Mouse (Mus musculus) forebrain, embryonic 15.5 days (tissue): ENCODE results near the gene Hist1h4j. TPM values are rescaled to one million over a fixed set of nuclear protein-coding genes. Genes with fewer than 3 reads are reported as not detected.
"Not testable (repeated sequence)": the region's sequence is repeated elsewhere in the genome, so short reads cannot be mapped to it uniquely, and the experiment has no call there.

Experiments
- ATAC-seq: fragments of 200-750 bp; cut with Nextera tagmentation; replicated peaks from 2 replicates; pipeline ENCODE4 v1.8.0; 2017; ENCODE audit warnings: mild to moderate bottlenecking, moderate TSS enrichment, moderate library complexity
- H3K27ac ChIP-seq: fragments of 300-500 bp; sonication (generic); replicated peaks from 2 replicates; pipeline ENCODE4 v1.5.1; 2015; ENCODE audit warnings: mild to moderate bottlenecking, inconsistent platforms
- H3K27me3 ChIP-seq: fragments of 300-500 bp; sonication (generic); 2 replicates; pipeline ENCODE4 v1.6.1; 2015; ENCODE audit warnings: inconsistent platforms
- H3K36me3 ChIP-seq: fragments of 300-500 bp; sonication (generic); 2 replicates; pipeline ENCODE4 v1.6.1; 2015; ENCODE audit warnings: mild to moderate bottlenecking, inconsistent platforms
- H3K4me1 ChIP-seq: fragments of 300-500 bp; sonication (generic); 2 replicates; pipeline ENCODE4 v1.6.1; 2015; ENCODE audit warnings: inconsistent platforms
- H3K4me2 ChIP-seq: fragments of 300-500 bp; sonication (generic); replicated peaks from 2 replicates; pipeline ENCODE4 v1.6.1; 2015; ENCODE audit warnings: mild to moderate bottlenecking, inconsistent platforms
- H3K4me3 ChIP-seq: fragments of 300-500 bp; sonication (generic); 2 replicates; pipeline ENCODE4 v1.5.1; 2015; ENCODE audit warnings: mild to moderate bottlenecking, inconsistent platforms
- H3K9ac ChIP-seq: fragments of 300-500 bp; sonication (generic); replicated peaks from 2 replicates; pipeline ENCODE4 v1.6.1; 2015; ENCODE audit warnings: mild to moderate bottlenecking, inconsistent platforms
- H3K9me3 ChIP-seq: fragments of 300-500 bp; sonication (generic); 2 replicates; pipeline ENCODE4 v1.6.1; 2016; ENCODE audit warnings: inconsistent platforms
- WGBS: fragments of 180-500 bp; shearing (Covaris S2); methylation state at CpG from one replicate; pipeline ENCODE4 v1.1.7; 2015; ENCODE audit warnings: mixed read lengths; 5-methylcytosine and 5-hydroxymethylcytosine counted together
- polyA plus RNA-seq: library from polyadenylated mRNA; unstranded; fragments of >200 nt; fragmentation: Nextera tagmentation; extraction: Ambion mirVana; gene quantifications from 2 replicates; pipeline ENCODE4 v1.2.1, GENCODE M21; 2015

The Hist1h4j gene
- polyA plus RNA-seq, 1 experiment from 2014 or later = 1.5 TPM

DNA sequence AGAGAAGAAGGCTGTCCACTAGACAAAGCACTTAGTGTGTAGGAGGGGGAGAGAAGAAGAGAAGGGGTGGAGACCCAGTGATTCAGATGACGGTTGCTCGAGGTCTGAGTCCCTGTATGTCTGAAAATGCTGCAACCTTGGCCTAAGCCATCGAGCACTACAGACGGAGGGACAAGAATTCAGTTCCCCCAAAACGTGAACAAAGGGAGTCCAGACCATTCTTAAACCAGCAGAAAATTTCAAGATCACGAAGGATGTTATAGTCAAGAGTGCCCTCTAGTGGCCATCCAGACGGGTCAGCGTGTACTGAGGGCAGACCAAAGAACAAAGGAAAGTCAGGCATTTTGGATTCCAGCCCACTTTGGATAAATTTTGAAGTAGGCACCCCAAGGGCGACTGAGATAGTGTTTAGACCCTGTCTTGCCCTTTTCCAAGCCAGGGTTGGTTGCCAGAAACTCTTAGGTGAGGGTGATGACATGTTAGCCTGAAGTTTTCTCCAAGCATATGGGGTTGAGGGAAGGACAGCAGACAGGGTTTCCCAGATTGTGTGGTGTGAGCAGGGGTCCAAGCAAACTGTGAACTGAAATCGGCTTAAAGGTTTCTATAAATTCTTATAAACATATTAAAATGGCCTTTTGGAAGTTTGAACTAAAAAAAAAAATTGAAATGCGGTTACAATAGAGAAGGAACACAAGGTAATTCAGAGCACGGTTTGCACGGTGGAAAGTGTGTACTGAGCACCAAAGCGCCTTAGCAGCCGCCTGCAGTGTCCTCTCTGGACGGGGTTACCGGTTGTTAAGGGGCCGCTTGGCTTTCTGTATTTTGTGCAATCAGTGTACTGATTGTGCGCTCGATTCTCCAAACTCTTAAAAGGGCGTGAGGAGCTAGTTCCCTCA lies 606 bp upstream of the Hist1h4j start:
- under 1% methylated on average over 21 of the region's 21 CpGs for WGBS
- H3K4me2 ChIP-seq = peak overlapping the region; percentile 59
- H3K36me3 ChIP-seq = no peaks in the 10 kb centered on the region
- H3K9me3 ChIP-seq = no peaks in the 10 kb centered on the region
- peak; percentile 84 for ATAC-seq
- H3K9ac ChIP-seq = peak overlapping the region; percentile 70
- peak overlapping the region; percentile 99 for H3K27ac ChIP-seq
- no peaks in the 10 kb centered on the region for H3K27me3 ChIP-seq
- peaks cover 26% of the 10 kb centered on the region for H3K4me1 ChIP-seq
- H3K4me3 ChIP-seq = peak overlapping the region; percentile 62

GRCm38 (mm10) chr13:21745006-21745405 lies 10.1 kb downstream of the Hist1h4j start:
- Histone ChIP-seq H3K27ac (no peak overlapping the region), H3K27me3 (no peaks in the 10 kb centered on the region), H3K9me3 (no peaks in the 10 kb centered on the region), H3K4me3 (no peak overlapping the region), H3K4me2 (no peak overlapping the region), H3K36me3 (no peaks in the 10 kb centered on the region), H3K4me1 (peaks cover 22% of the 10 kb centered on the region), H3K9ac (no peak overlapping the region)
- no peak for ATAC-seq
- 94% methylated on average over 1 of the region's 1 CpGs for WGBS

DNA sequence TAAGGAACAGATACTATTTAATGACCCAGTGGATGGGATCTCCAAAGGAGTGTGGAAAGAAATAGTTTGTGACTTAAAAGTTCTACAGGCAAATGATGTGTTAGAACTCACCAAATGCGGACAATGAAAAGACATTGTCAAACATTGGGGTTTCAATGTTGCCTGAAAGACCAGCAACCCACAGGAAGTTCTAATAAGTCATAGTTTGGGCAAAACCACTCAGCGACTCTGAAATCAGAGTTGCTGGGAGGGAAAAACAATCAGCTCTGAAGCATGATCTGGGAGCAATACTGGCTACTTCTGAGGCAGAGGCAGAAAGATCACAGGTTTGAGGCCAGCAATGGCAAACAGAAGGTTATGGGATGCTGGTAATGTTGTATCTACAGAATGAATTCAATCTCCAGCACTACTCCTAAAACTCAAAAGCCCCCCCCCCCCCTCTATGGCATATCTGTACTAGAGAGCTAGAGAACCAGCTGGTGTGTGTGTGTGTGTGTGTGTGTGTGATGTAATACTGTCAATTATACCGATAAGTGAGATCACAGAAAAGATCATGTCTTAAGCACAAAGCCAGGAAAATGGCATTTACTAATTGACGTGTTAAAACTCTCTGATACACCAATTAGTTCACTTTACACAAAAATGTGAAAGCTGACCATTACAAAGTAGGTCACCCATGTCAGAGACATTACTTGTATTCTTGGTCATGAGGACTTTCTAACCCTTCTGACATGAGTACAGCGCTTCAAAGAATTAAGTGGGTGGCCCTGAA lies 14.7 kb downstream of the Hist1h4j start:
- 3% methylated on average over 5 of the region's 5 CpGs for WGBS
- no peaks in the 10 kb centered on the region for H3K27me3 ChIP-seq
- peak overlapping the region; percentile 57 for H3K9ac ChIP-seq

DNA sequence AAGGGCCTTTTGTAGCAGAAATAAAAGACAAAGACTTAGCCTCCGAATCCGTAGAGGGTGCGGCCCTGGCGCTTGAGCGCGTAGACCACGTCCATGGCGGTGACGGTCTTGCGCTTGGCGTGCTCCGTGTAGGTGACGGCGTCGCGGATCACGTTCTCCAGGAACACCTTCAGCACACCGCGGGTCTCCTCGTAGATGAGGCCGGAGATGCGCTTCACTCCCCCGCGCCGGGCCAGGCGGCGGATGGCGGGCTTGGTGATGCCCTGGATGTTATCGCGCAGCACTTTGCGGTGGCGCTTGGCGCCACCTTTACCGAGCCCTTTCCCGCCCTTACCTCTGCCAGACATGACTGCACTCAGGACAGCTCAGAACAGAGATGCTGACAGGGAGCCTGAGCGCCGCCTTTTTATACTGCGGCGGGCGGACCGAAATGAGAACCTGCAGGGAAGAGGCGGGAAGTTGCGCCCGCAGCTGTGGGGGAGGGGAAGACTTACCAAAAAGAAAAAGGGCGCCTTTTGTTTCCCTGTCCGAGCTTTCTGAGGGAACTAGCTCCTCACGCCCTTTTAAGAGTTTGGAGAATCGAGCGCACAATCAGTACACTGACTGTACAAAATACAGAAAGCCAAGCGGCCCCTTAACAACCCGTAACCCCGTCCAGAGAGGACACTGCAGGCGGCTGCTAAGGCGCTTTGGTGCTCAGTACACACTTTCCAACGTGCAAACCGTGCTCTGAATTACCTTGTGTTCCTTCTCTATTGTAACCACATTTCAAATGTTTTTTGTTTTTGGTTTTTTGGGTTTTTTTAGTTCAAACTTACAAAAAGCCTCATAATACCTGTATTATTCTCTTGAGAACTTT lies 15.5 kb downstream of the Hist1h4j start, which contains the start of gene Hist1h4k:
Gene Hist1h4k, minus strand, starts transcription at position 347 of the 859 bp plus-strand sequence.
- Histone ChIP-seq H3K4me1 (peaks cover 45% of the 10 kb centered on the region), H3K4me2 (peak within 1 kb of the TSS; percentile 86), H3K27ac (peak within 1 kb of the TSS; percentile 97), H3K9ac (peak within 1 kb of the TSS; percentile 57), H3K4me3 (peak within 1 kb of the TSS; percentile 52)
- H3K36me3 ChIP-seq, H3K27me3 ChIP-seq, H3K9me3 ChIP-seq: not testable (repeated sequence)
- under 1% methylated on average over 48 of the region's 56 CpGs for WGBS
- peak; percentile 84 for ATAC-seq

More for the DNA sequence above, 14.7 kb downstream of the Hist1h4j start:
- peak overlapping the region; percentile 97 for H3K27ac ChIP-seq
- H3K4me3 ChIP-seq = peak overlapping the region; percentile 52
- ATAC-seq = no peak
- peak overlapping the region; percentile 86 for H3K4me2 ChIP-seq
- no peaks in the 10 kb centered on the region for H3K9me3 ChIP-seq
- peaks cover 40% of the 10 kb centered on the region for H3K4me1 ChIP-seq
- no peaks in the 10 kb centered on the region for H3K36me3 ChIP-seq

DNA sequence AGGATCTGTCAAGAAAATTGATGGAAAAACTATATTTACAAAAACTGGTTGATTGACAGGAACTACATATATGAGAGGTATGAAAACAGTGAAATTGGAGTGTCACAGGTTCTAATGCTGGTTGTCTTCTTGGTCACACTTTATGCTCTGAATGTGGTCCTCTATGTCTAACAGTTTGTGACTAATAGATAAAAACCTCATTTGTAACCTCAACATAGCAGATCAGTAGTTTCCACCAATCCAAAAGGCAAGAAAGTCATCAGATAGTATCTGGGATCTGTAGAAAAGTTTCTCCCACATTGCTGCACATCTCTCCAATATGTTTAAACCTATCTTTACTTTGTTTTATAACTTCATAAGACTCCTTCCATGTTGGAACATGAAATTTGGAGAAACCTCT lies 16.6 kb downstream of the Hist1h4j start:
- ATAC-seq = no peak
- Histone ChIP-seq H3K4me2 (no peak overlapping the region), H3K9me3 (no peaks in the 10 kb centered on the region), H3K9ac (no peak overlapping the region), H3K36me3 (no peaks in the 10 kb centered on the region), H3K4me3 (no peak overlapping the region), H3K27me3 (no peaks in the 10 kb centered on the region), H3K4me1 (peaks cover 49% of the 10 kb centered on the region), H3K27ac (peak overlapping the region; percentile 96; the same call in 1 of the 2 replicates)

DNA sequence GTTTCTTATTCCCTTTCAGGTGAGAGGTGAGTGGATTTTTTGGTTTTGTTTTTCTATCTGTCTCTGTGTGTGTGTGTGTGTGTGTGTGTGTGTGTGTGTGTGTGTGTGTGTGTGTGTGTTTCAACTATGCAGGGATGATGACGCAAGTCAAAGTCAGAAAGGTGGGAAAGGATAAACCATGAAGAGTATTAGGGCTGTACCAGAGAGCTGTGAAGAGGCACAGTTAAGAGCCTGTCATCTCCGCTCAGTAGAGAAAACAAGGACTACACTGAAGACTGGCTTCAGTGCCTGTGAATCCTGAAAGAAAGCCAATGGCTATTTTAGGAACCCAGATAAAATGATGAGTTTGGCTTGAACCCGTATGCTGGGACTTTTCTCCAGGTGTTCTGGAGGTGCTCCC lies 17.0 kb downstream of the Hist1h4j start:
- H3K4me2 ChIP-seq = no peak overlapping the region

DNA sequence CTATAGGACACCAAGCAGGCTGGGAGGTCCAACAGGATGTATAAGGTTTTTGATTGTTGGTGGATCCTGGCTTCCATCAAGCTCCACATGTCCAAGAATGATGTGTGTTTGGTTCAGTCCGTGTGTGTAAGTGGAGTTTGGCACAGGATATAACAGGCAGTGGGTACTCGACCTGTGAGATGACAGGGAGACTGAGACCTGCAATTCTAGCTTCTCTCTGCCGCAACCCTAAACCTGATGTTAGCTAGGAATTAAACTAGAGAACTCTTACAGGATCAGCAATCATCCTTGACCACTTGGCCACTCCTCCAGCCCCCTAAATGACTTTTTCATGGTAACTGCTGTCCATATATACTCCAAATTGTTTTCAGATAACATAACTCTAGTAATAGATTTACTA lies 17.5 kb downstream of the Hist1h4j start:
- 51% methylated on average over 3 of the region's 3 CpGs for WGBS
- Histone ChIP-seq H3K4me1 (peaks cover 48% of the 10 kb centered on the region), H3K27ac (peak overlapping the region; percentile 96), H3K27me3 (no peaks in the 10 kb centered on the region), H3K9me3 (no peaks in the 10 kb centered on the region), H3K4me2 (peak overlapping the region; percentile 82; the same call in 1 of the 2 replicates), H3K4me3 (peak overlapping the region; percentile 47; the same call in 1 of the 2 replicates), H3K36me3 (no peaks in the 10 kb centered on the region), H3K9ac (no peak overlapping the region)
- no peak for ATAC-seq

More for the DNA sequence above, 17.0 kb downstream of the Hist1h4j start:
- H3K27ac ChIP-seq = peak overlapping the region; percentile 96
- no peaks in the 10 kb centered on the region for H3K9me3 ChIP-seq
- H3K36me3 ChIP-seq = no peaks in the 10 kb centered on the region
- no peaks in the 10 kb centered on the region for H3K27me3 ChIP-seq
- no peak overlapping the region for H3K9ac ChIP-seq
- 70% methylated on average over 3 of the region's 3 CpGs for WGBS
- H3K4me1 ChIP-seq = peaks cover 52% of the 10 kb centered on the region
- H3K4me3 ChIP-seq = no peak overlapping the region
- no peak for ATAC-seq

DNA sequence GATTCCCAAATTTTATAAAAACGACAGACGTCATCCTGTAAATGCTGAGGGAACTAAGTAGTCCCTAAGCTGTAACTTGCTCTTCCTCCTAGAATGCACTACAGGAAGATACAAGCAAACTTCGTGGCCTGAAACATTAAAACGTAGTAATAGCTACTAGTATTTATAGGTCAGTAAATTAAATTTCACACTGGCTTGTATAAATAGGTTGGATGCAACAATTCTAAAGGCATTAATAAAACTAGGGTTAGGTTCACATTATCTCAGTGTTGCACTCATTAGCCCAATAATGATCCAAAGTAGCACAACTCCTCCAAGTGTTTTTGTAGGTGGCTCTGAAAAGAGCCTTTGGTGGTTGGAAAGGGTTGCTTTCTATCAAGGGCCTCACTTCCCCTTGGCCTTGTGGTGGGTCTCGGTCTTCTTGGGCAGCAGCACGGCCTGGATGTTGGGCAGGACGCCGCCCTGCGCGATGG lies 18.2 kb downstream of the Hist1h4j start:
- peak overlapping the region; percentile 96 for H3K27ac ChIP-seq

GRCm38 (mm10) chr13:21753524-21754285 lies 18.8 kb downstream of the Hist1h4j start, which contains the start of the genes Hist1h2ak and Hist1h2bn:
Gene Hist1h2ak (minus strand): TSS chr13:21753827.
Gene Hist1h2bn (plus strand): TSS chr13:21754123.
- Histone ChIP-seq H3K27ac (peak within 1 kb of the TSS; percentile 96), H3K9ac (peak within 1 kb of the TSS; percentile 59), H3K4me3 (peak within 1 kb of the TSS; percentile 47), H3K4me2 (peak within 1 kb of the TSS; percentile 82), H3K4me1 (peaks cover 39% of the 10 kb centered on the region)
- H3K9me3 ChIP-seq, H3K27me3 ChIP-seq, H3K36me3 ChIP-seq: not testable (repeated sequence)
- WGBS = 1% methylated on average over 49 of the region's 50 CpGs
- peak; percentile 96 for ATAC-seq

More for the DNA sequence above, 18.2 kb downstream of the Hist1h4j start:
- ATAC-seq = no peak
- Histone ChIP-seq H3K4me3 (peak overlapping the region; percentile 47), H3K4me1 (peaks cover 44% of the 10 kb centered on the region), H3K27me3 (no peaks in the 10 kb centered on the region), H3K9ac (peak overlapping the region; percentile 59), H3K4me2 (peak overlapping the region; percentile 82), H3K36me3 (no peaks in the 10 kb centered on the region), H3K9me3 (no peaks in the 10 kb centered on the region)
- whole genome bisulfite sequencing = 2% methylated on average over 10 of the region's 10 CpGs

DNA sequence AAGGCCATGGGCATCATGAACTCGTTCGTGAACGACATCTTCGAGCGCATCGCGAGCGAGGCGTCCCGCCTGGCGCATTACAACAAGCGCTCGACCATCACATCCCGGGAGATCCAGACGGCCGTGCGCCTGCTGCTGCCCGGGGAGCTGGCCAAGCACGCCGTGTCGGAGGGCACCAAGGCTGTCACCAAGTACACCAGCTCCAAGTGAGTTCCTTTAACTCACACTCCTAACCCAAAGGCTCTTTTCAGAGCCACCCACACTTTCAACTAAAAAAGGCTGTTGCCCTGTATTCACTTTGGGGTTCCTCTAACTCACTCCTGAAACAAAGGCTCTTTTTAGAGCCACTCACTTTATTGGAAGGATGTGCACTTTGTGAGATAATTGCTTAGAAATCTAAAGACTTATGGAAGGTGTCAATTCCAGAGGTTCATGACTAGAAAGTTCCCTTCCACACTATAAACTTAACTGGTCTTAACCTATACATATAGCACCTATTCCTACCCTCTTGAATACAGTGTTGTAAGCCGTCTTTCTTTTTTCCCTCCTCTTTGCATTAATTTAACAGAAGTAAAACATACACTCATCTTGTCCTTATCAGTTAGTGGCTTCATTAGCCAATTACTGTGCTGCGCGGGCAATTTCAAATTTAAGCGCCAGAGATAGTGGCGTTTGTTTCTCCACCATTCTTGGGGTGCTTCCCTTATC lies 19.6 kb downstream of the Hist1h4j start:
- peak; percentile 4; the same call in 1 of the 2 replicates for ATAC-seq

More for the DNA sequence above, 19.6 kb downstream of the Hist1h4j start:
- peaks cover 32% of the 10 kb centered on the region for H3K4me1 ChIP-seq
- not testable (repeated sequence) for H3K27me3 ChIP-seq, H3K36me3 ChIP-seq, H3K9me3 ChIP-seq
- H3K4me3 ChIP-seq = peak overlapping the region; percentile 47
- 0% methylated on average over 12 of the region's 26 CpGs for WGBS
- H3K4me2 ChIP-seq = peak overlapping the region; percentile 82
- H3K27ac ChIP-seq = peak overlapping the region; percentile 96
- H3K9ac ChIP-seq = peak overlapping the region; percentile 46
